Mouse (Mus musculus) retina, embryonic 14.5 days (tissue): ENCODE data around the gene Get4.

Experiments
- DNase-seq: peaks from one replicate; pipeline ENCODE4 v3.0.0-alpha.2; 2015; ENCODE audit warnings: low spot score

Get4 gene

DNA sequence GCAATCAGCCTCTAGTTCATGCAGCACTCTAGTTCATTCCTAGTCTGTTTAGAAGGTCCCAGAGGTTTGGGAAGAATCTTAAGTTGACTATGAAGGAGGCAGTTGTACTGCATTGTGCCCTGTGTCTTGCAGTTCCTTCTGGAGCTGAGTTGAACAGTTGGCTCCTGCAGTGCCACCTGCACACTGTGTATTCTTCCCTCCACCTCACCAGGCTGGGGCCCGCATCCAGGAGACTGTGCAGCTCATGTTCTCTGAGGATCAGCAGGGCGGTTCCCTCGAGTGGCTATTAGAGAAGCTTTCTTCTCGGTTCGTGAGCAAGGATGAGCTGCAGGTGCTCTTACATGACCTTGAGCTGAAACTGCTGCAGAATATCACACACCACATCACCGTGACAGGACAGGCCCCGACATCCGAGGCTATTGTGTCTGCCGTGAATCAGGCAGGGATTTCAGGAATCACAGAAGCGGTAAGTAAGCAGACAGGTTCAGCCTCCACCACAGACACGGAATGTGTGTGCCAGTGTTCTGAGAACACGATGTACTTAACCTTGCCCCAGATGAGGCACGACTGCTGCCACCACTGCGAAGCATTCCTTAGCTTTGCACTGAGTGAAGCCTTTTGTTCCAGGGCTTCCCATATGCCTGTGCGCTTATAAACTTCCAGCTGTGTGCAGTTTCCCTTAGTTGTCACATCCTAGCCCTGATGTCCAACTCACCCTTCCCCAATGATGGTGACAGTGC, 10.9 kb upstream of the Get4 start:
- no peak for DNase-seq

DNA sequence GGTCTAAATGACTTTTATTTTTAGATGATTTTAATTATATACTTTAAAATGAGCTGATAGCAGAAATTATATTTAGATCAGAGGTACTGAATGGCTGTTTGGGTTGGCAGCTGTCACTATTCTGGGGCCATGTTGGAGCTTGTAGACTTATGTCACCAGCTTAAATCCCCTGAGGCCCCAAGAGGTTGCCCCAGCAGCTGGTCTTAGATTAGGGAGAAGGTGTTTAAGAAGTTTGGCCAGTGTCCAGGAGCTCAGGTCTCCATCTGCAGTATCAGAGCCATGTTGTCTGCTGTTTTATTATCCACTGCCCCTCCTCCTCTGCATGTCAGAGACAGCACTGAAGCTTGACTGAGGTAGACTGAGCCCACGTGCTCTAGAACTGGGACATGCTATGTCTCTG, 8.7 kb upstream of the Get4 start:
- DNase-seq, result no peak

DNA sequence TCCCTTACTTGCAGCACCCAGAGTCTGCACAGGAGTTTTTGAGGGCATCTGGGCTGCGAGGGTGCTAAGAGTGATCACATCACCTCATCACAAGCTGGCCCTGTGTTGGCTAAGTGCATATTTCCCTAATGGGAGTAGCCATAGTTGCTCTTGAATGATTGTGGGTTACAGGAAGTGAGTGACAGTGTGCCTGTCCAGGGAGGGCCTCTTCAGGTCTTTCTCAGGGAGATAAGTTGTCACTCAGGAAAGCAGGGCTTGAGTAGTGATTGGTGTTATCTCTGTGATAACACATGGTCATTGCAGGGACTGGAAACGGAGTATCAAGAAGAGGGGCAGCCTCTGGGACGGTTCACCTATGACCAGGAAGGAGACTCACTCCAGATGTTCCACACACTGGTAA, 4.4 kb upstream of the Get4 start:
- no peak for DNase-seq

DNA sequence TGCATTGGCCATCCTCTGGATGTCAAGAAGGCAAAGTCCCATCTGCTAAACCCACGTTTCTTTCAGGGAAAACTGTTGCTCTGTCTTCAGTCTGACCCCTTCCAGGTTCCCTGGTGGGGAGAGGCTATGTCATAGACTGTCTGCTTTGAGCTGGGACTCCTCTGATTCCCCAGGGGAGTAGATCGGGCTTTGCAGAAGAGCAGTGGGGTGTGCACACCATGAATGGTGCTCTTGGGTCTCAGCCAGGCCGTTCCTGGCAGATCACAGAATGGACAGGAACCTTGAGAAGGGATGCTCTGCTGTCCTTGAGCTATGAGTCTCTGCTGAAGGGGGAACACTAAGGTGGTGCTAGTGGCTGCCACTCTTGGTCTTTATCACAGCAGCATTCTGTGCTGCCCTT, 3.3 kb upstream of the Get4 start:
- no peak for DNase-seq

DNA sequence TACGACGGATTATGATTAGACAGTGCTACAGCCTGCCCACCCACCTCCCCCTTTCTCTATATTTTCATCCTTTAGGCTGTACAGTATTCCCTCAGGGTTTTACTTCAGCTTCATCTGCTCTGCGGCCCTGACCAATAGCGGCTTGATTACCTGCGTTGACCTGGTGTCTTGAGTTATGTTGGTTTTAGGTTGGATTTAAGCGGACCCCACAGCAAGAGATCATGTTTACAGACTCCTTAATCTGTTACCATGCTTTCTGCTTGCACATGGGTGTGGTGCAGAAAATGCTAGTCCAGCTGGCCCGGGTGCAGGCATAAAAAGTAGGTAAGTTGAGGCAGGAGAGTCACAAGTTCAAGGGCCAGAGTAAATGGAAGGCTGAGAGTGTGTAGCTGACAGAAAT, 845 bp upstream of the Get4 start:
- no peak for DNase-seq

DNA sequence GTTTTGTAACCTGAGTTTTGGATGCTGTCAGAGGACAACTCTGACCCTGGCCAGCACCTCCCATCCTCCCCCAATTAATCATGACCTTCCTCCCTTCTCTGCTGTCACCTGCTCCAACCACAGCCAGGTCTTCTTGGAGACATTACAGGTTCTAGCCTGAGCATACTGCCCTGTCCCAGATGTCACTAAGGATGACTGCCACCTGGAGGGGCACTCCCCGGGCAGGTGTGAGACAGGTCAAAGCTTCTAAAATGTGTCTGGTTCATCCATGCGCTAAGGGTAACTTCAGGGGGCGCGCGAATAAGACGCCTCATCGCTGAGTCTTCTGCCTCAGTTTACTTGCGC, 416 bp upstream of the Get4 start:
- DNase-seq, result no peak

DNA sequence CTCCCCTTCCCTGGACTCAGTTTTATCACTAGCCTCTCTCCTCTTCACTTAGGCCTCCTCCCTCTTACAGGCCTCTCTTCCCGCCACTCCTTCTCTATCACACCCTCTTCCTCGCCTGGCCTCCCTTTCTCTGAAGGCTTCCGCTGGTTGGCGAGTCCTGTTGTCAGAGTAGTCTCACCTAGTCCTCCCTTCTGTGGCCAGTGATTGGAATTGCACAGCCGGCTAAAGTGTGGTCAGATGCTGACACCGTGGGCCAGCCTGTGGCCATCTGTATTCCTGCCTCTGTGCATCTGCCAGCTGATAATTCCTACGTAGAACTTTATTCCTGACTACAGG, 754 bp downstream of the Get4 start:
- no peak for DNase-seq

DNA sequence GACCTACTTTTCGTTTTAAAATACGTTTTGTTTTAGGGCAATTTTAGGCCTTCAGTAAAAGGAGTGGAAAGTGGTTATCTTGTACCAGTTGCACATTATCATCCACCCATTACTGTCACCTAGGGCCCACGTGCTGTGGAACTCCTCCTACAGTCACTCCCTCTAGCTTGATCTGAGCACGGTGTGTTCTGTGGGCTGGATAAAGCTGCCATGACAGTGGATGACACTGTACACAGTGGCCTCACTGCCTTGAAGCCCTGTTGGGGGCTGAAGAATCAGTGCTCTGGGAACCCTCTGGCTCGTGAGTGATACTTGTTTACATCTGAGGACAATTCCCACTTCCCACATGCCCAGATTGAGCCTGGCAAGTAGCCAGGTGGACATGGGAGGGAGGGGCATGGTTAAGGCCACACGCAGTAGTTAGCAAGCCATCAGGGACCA, 1.2 kb downstream of the Get4 start:
- DNase-seq, result no peak

DNA sequence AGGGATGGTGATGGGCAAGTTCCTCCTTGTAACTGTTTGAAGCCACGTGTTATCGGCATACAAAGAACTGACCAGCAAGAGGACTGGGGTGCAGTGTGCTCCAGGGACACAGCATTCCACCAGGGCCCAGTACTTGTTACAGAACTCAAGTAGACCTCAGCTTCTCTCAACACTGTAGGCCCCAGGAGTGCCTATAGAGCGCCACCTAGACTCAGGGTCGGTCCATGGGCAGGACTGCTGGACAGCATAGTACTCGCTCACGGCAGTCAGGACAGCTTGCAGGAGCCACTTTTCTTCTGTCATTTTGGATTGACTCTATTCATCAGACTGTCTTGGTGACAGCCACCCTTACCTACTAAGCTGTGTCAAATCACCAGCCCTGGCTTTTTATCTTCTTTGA, 2.8 kb downstream of the Get4 start:
- DNase-seq, result no peak

DNA sequence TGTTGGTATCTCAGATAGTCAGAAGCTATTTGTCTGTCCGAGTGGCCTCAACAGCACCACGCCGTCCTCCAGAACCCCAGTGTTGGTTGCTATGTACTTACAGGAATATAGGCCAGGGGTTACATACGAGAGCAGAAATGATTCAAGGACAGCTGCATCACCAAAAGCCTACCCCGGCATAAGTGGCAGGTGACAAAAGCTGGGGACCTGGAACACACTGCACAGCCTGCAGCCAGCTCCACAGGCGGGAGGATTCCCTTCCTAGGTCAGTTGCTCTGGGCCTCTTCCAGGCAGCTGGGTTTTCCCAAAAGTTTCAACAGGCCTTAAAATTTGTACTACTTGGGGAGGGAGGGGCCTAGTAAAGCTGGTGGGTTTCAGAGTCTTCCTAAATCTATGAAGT, 3.7 kb downstream of the Get4 start:
- DNase-seq, result no peak

DNA sequence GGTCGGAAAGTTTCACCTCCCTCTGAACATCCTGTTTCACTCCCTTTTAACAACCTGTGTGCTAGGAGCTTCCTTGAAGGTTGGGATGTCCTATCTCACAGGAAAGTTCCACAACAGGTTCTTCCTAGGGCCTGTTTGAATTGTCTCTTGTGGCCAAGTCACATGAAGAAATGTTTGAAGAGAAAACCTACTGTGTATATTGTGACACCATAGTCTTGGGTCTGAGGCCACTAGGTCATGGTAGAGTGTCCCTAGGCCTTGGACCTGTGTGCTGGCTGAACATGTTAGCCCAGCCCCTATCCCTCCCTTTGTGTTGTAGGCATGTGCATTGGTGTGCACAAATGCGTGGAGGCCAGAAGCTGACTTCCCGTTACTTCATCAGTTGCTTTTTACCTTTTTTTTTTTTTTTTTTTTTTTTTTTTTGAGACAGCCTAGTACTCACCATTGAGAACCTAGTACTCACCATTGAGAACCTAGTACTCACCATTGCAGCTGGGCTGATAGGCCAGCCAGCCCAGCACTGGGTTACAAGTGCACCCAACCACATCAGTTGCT, 4.2 kb downstream of the Get4 start:
- DNase-seq, result no peak

DNA sequence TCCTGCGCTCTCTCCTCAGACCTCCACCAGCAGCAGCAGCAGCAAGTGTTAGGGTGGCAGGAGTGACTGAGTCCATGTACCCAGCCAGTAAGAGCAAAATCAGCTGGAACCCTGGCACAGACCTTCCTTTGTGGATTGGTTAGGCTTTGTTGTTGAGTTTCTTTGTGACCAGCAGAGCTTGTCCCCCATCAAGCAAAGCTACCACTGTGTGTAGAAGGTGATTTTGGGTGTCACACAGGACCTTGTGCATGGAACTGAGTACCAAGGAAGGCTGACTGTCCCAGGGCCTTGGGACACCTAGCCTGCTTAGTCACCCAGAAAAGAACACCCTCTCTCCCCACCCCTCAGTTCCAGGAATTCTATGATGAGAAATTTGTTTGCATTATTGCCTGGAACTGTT, 5.1 kb downstream of the Get4 start:
- DNase-seq, result no peak

DNA sequence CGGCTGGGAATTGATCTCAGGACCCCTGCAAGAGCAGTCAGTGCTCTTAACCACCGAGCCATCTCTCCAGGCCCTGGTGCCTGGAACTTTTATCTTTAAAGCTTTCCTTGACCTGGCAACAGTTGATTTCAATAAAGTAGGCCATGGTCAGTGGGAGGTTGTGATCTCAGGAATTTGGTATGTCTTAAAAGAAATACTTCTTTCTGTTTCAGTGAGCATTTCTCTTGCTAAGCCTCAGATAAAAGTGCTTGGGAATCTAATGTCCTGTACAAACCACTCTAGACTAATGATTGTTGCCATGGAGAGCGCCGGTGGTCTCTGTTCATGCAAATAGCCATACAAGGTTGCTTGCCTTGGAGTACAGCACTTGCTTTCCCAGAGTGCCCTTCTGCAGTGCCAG, 5.7 kb downstream of the Get4 start:
- no peak for DNase-seq

DNA sequence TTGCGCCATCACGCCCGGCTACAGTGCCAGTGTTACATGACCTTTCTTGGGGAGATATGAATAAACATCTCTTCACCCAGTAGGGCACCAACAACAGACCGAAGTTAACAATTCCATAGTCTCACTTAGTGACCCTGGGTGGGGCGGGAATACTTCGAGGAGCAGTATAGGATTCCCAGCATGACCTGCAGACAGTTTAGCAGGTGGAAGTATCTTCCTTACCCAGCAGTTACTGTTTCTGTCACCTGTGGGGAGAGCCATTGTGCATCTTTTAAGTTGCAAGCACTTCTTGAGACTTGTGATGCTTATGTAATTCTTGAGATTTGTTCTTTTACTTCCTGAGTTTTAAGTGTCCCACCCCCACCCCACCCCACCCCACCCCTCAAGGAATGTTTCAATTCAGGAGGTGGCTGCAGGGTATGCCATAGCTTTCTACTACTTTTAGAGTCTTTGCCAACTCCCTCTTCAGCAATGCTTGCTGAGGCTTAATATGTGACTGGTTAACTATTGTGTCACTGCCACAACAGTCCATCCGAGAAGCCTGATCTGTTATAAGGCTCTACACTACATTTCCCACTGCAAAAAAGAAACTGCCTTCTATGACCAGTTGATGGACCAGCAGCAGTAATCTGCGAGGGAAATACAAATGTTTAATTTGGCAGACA, 6.4 kb downstream of the Get4 start:
- no peak for DNase-seq

DNA sequence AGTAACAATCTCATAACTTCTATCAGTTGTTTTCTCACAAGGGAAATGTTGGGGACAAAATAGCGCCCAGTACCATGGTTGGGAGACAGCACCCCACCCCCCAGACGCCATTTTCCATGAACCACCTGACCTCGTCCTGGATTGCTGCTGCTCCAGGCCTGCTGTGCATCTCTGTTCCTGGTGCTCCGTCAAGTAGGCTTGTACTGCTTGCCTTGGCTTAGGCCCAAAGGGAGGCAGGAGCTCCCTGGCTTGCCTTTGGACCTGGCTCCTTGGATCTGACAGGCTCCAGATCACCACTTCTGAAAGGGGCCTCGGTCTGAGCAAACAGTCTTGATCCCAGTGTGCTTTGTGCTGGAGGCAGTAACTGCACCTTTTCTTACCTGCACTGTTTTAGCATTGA, 7.7 kb downstream of the Get4 start:
- no peak for DNase-seq

DNA sequence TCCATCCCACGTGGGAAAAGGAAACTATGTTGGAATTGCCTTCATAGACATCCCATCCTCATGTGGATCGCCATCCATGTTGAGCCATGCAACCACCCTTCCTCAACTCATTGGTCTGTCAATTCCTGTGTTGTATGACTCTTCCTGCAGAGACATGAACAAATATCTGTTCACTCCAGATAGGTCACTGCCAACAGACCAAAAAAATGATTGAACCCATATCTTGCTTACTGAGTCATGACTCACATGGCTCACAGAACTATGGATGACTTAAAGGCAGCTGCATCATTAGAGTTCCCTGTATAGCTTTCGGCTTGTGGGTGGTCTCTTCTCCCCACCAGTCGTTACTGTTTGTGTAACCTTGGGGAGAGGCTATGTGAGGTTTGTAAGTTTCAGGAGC, 9.3 kb downstream of the Get4 start:
- DNase-seq, result no peak

DNA sequence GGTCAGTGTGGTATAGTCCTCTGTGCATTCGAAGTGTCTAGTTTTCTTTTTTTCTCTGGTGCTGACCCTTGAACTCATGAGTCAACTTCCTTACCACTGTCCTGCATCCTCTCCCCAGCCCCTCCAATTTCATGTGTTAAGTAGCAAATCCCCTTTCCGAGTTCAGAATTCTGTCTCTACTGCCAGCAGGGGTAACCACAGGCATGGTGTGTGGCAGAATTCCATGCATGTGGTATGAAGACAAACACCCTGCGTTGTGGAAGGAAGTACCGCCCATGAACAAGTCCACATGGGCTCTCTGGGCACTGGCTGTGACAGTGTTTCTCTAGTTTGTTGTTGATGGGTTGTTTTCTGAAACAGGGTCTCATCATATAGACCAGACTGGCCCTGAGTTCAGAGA, 15.5 kb downstream of the Get4 start:
- no peak for DNase-seq

DNA sequence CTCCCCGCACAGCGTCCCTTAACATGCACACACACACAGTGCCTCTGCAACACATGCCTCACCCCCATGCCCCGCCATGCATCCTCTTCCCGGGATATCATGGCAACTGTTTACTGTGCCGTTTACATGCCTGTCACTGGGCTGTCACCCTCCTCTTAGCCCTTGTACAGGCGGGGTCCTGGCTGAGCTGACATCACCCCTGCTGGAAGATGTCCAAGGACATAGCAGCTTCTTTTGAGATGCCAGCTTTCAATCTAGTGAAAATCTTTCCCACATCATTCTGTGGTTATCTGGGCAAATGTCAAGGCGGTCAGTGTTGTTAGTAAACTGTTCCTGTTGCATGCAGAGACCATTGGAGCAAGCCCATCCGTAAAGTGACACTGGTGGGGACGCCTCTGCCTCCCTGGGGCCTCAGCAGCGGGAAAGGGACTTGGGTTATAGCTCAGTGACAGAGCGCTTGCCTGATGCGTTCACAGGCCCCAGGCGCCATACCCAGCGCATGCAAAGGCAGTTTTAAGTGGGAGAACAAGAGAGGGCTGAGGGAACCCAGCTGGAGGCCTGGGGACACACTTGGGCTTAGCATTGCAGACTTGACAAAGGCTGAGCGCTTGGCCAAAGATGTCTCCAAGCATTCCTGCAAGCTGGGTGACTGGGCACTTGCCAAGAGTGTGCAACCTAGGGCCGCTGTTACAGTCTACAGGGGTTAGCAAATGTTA, 18.8 kb downstream of the Get4 start:
- DNase-seq, result no peak

DNA sequence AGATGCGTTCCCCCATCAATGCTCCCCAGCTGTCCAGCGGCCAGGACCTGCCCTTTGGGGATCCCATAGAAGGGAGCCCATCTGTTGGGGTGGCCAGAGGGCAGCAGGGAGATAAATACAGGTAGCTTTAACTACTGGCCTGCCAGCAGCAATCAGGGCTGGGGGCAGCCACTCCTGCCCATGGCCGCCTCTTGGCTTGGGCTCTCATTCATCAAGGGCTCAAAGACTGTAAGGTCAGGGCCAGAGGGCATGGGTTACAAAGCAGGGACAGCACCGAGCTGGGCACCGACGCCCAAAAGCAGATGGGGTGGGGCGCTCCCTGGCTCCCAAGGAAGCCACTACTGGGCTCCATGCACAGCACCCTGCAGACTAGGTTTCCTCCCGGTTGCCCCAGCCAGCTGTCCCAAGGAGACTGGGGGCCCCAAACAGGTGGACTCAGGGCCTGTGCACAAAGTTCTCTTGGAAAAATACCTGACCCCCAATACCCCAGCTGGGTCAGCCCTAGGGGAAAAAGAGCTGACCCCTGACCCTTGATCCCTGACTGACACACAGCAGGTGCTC, 19.9 kb downstream of the Get4 start:
- no peak for DNase-seq

DNA sequence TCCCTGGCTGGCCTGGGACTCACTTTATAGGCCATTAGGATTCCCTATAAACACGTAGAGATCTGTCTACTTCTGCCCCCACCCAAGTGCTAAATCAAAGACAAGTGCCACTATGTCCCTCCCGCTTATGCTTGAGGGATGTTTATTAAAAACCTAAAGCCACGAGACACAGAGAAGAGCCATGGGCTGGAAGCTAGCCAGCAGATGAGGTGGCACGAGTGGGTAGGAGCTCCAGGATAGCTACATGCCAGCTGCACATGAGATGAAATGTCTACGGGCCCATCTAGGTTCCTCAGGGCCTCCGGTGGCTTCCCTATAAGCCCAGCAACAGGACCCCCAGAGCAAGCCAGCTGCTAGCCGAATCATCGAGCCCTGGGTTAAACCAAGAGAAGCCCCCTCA, 25.2 kb downstream of the Get4 start:
- no peak for DNase-seq

DNA sequence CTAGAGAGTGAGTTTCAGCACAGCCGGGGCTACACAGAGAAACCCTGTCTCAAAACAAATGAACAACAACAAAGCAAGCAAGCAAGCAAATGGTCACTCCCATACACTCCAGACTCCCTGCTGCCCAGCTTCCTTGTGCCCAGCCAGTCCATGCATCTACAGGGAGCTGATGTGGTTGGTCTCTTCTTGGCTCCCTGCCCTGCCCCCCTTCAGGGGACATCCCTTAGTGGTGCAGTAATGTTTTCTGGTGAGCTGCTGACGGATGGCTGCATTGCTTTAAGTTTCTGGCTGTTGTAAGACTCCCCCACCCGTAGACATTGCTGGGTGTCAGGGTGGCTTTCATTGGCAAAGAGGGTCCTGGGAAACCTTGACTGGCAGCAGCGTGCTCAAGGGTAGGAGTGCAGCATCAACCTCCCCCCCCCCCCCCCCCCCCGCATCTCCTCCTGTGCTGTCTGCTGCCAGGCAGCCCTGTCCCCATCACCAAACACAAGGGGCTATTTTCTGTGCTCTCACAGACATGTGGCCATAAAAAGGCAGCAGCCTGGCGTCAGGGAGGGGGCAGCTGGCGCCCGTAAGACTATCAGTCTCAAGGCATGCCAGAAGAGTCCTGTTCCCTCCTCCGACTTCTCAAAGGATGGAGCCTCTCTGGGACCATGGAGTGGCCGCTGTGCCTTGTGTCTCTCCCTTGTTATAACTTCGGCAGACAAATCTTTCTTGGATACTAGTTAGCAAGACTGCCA, 29.4 kb downstream of the Get4 start:
- DNase-seq, result no peak

DNA sequence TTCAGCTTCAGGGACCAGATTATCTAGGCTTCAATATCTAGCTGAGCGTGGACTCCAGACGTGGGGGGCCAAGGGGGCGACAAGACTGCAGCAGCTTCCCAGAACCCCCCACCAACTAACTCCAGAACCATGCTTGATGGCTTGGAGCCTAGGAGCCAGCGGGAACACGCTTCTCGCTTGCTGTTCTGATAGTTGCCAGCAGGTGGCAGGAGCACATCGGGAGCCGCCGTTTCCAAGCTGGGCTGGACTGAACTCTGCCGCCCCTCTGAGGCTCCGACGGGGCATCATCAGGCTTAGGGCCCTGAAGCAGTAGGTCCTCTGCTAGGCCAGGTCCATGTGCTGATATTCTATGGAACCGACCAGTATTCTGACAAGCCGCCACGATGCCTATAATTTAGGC, 30.1 kb downstream of the Get4 start:
- peak; percentile 93 for DNase-seq
